Mouse (Mus musculus): Measurements from ENCODE around the gene AF366264. TPM values are rescaled to one million over a fixed set of nuclear protein-coding genes. Genes with fewer than 3 reads are reported as not detected.

Gene AF366264
- polyA plus RNA-seq, 1 experiment = not detected

GRCm38 (mm10) chr8:13789606-13790005, 48.6 kb downstream of the AF366264 start:
- Histone ChIP-seq H3K4me3 (ENCODE audit: insufficient read depth, low read depth, low read length) (no peak overlapping the region), H3K27ac (ENCODE audit: insufficient read depth, low read depth, low read length) (no peak overlapping the region), H3K4me1 (ENCODE audit: control insufficient read depth, insufficient read depth, low read length) (peaks cover 3% of the 10 kb centered on the region; the same call in 1 of the 2 replicates), H3K27me3 (replicated peaks; ENCODE audit: control insufficient read depth, insufficient read depth, low read length) (no peaks in the 10 kb centered on the region), H3K36me3 (ENCODE audit: control insufficient read depth, insufficient read depth, low read length) (no peaks in the 10 kb centered on the region)
- TF ChIP-seq CTCF (conservative IDR thresholded peaks at IDR 0.05; ENCODE audit: insufficient read depth, insufficient read length, low read depth, low read length) (no peak), POLR2A (IDR thresholded peaks at IDR 0.05; ENCODE audit: low read depth, low read length) (no peak)
- no peak for DNase-seq
- 92% methylated on average over 8 of the region's 8 CpGs for WGBS

GRCm38 (mm10) chr8:13785764-13786299, 52.4 kb downstream of the AF366264 start:
- peak; percentile 97 for DNase-seq
- H3K27ac ChIP-seq (ENCODE audit: insufficient read depth, low read depth, low read length) = peak overlapping the region; percentile 94
- no peaks in the 10 kb centered on the region for H3K36me3 ChIP-seq (ENCODE audit: control insufficient read depth, insufficient read depth, low read length)
- H3K4me1 ChIP-seq (ENCODE audit: control insufficient read depth, insufficient read depth, low read length) = peaks cover 3% of the 10 kb centered on the region; the same call in 1 of the 2 replicates
- H3K27me3 ChIP-seq (replicated peaks; ENCODE audit: control insufficient read depth, insufficient read depth, low read length) = no peaks in the 10 kb centered on the region
- H3K4me3 ChIP-seq (ENCODE audit: insufficient read depth, low read depth, low read length) = peak overlapping the region; percentile 89
- TF ChIP-seq POLR2A (IDR thresholded peaks at IDR 0.05; ENCODE audit: low read depth, low read length) (no peak), CTCF (conservative IDR thresholded peaks at IDR 0.05; ENCODE audit: insufficient read depth, insufficient read length, low read depth, low read length) (peak; percentile 70)
- under 1% methylated on average over 47 of the region's 47 CpGs for WGBS

GRCm38 (mm10) chr8:13785250-13785763, 52.9 kb downstream of the AF366264 start, which contains the start of gene Upf3a:
TSS of gene Upf3a (plus strand) at chr8:13785615.
- Histone ChIP-seq H3K36me3 (ENCODE audit: control insufficient read depth, insufficient read depth, low read length) (no peaks in the 10 kb centered on the region), H3K4me1 (ENCODE audit: control insufficient read depth, insufficient read depth, low read length) (peaks cover 3% of the 10 kb centered on the region; the same call in 1 of the 2 replicates)
- WGBS = under 1% methylated on average over 47 of the region's 47 CpGs

More at GRCm38 (mm10) chr8:13785250-13785763, 52.9 kb downstream of the AF366264 start, which contains the start of gene Upf3a:
- Histone ChIP-seq H3K4me3 (ENCODE audit: insufficient read depth, low read depth, low read length) (peak within 1 kb of the TSS; percentile 89), H3K27me3 (replicated peaks; ENCODE audit: control insufficient read depth, insufficient read depth, low read length) (no peaks in the 10 kb centered on the region), H3K27ac (ENCODE audit: insufficient read depth, low read depth, low read length) (peak within 1 kb of the TSS; percentile 94)
- TF ChIP-seq POLR2A (IDR thresholded peaks at IDR 0.05; ENCODE audit: low read depth, low read length) = no peak
- peak; percentile 64 for TF ChIP-seq CTCF (conservative IDR thresholded peaks at IDR 0.05; ENCODE audit: insufficient read depth, insufficient read length, low read depth, low read length)
- peak; percentile 94 for DNase-seq

Other genes with a start within 250 kb of the AF366264 start
- 9.4 and 10.8 TPM in 2 replicates for gene Rasa3, start 160.8 kb downstream of the AF366264 start, polyA plus RNA-seq (2012; rRNA removed)
- not detected in 2 replicates for gene Cfap97d2, start 132.5 kb downstream of the AF366264 start, polyA plus RNA-seq (2012; rRNA removed)
- gene Cdc16, start 80.7 kb downstream of the AF366264 start, polyA plus RNA-seq (2012; rRNA removed) = 30.2 and 33.1 TPM in 2 replicates
- 7.1 and 8.1 TPM in 2 replicates for gene Upf3a, start 52.8 kb downstream of the AF366264 start, polyA plus RNA-seq (2012; rRNA removed)
- 8.8 and 10.3 TPM in 2 replicates for gene Champ1, start 31.3 kb upstream of the AF366264 start, polyA plus RNA-seq (2012; rRNA removed)
- 31.4 TPM in 2 replicates for gene Coprs, start 51.9 kb upstream of the AF366264 start, polyA plus RNA-seq (2012; rRNA removed)